Mouse (Mus musculus): ENCODE data around the gene Tmigd3. TPM values are rescaled to one million over a fixed set of nuclear protein-coding genes. Genes with fewer than 3 reads are reported as not detected.

Tmigd3 gene
- polyA plus RNA-seq, 1 experiment from 2014 or later: not detected

DNA sequence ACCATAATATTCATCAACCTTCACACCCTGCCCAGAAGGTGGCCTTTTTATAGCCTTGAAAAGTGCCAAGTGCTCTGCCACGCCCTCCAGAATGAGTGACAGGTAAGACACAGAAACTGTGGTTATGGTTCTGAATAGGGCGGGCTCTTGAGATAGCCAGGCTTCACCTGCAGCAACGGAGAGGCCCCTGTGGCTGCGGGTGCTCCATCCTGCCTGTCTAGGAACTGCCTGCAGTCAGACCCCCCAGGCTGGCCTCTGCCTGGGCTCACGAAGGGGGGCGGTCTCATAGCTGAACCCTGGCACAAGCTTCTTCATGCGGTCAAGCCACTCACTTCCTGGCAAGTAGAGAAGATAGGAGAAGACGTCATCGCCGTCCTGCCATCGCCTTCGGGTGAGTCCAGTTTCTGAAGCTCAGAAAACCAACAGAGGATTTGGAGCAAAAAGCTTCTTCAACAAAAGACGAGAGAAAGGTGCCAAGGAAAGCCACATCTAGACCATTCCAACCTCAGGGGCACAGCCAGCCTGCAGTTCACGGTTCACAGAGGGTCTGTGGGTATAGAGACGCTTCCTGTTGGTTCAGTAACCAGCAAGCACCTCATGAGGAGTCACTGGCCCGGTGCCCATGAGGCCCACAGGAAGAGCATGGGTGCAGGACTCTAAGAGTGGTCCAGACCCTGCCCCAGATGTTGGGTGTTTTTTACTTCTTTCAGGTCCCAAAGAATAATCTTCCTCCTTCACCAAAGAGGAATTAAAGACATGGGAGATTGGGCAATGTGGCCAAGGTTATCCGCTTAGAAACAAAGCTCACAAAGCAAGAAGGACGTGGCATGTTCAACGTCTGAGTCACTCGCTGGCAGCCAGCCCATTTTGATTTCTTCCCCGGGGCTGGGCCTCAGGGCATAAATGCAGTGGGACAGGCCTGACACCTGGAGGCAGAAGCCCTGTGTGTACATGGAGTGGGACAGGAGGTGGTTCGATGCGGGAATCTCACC is 24.2 kb downstream of the Tmigd3 start:
- Histone ChIP-seq H3K4me2 (ENCODE audit: low read depth, low read length) (no peak overlapping the region), H3K27ac (ENCODE audit: low read depth, low read length) (no peak overlapping the region), H3K36me3 (ENCODE audit: control insufficient read depth, insufficient read depth, low read length) (no peaks in the 10 kb centered on the region), H3K4me3 (ENCODE audit: low read depth, low read length) (no peak overlapping the region), H3K9me3 (ENCODE audit: control insufficient read depth, low read length) (no peaks in the 10 kb centered on the region), H3K9ac (replicated peaks; ENCODE audit: low read depth, low read length) (no peak overlapping the region), H3K4me1 (ENCODE audit: control insufficient read depth, insufficient read depth, low read length) (no peaks in the 10 kb centered on the region), H3K27me3 (ENCODE audit: control insufficient read depth, insufficient read depth, low read length) (no peaks in the 10 kb centered on the region)
- no peak for ATAC-seq (ENCODE audit: low read depth)
- 81% methylated on average over 23 of the region's 23 CpGs for WGBS

DNA sequence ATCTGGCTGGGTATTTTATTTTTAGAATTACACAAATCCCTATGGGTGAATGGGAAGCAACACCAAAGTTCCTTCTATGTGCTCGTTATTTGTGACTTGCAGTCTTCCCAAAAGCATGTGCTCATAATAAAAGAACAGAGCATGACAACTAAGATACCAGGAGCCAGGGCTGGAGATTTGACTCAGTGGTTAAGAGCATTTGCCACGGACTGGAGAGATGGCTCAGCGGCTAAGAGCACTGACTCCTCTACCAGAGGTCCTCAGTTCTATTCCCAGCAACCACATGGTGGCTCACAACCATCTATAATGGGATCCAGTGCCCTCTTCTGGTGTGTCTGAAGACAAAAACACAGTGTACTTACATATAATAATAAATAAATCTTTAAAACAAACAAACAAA is 26.1 kb downstream of the Tmigd3 start:
- no peak overlapping the region for H3K9ac ChIP-seq (replicated peaks; ENCODE audit: low read depth, low read length)

GRCm38 (mm10) chr3:105898325-105898724 is 27.6 kb downstream of the Tmigd3 start:
- H3K4me2 ChIP-seq (ENCODE audit: low read depth, low read length): no peak overlapping the region
- 83% methylated on average over 2 of the region's 2 CpGs for WGBS
- no peak overlapping the region for H3K9ac ChIP-seq (replicated peaks; ENCODE audit: low read depth, low read length)
- H3K4me3 ChIP-seq (ENCODE audit: low read depth, low read length): no peak overlapping the region
- H3K4me1 ChIP-seq (ENCODE audit: control insufficient read depth, insufficient read depth, low read length): no peaks in the 10 kb centered on the region
- H3K9me3 ChIP-seq (ENCODE audit: control insufficient read depth, low read length): no peaks in the 10 kb centered on the region
- ATAC-seq (ENCODE audit: low read depth): no peak
- no peaks in the 10 kb centered on the region for H3K36me3 ChIP-seq (ENCODE audit: control insufficient read depth, insufficient read depth, low read length)
- H3K27me3 ChIP-seq (ENCODE audit: control insufficient read depth, insufficient read depth, low read length): no peaks in the 10 kb centered on the region
- H3K27ac ChIP-seq (ENCODE audit: low read depth, low read length): no peak overlapping the region

More for the DNA sequence above, 26.1 kb downstream of the Tmigd3 start:
- no peaks in the 10 kb centered on the region for H3K9me3 ChIP-seq (ENCODE audit: control insufficient read depth, low read length)
- H3K27ac ChIP-seq (ENCODE audit: low read depth, low read length): no peak overlapping the region
- H3K4me2 ChIP-seq (ENCODE audit: low read depth, low read length): no peak overlapping the region
- no peaks in the 10 kb centered on the region for H3K36me3 ChIP-seq (ENCODE audit: control insufficient read depth, insufficient read depth, low read length)
- no peaks in the 10 kb centered on the region for H3K27me3 ChIP-seq (ENCODE audit: control insufficient read depth, insufficient read depth, low read length)
- no peaks in the 10 kb centered on the region for H3K4me1 ChIP-seq (ENCODE audit: control insufficient read depth, insufficient read depth, low read length)
- no peak for ATAC-seq (ENCODE audit: low read depth)
- H3K4me3 ChIP-seq (ENCODE audit: low read depth, low read length): no peak overlapping the region
- WGBS: 88% methylated on average over 3 of the region's 3 CpGs

GRCm38 (mm10) chr3:105898861-105899260 is 28.2 kb downstream of the Tmigd3 start:
- H3K4me3 ChIP-seq (ENCODE audit: low read depth, low read length): no peak overlapping the region
- no peaks in the 10 kb centered on the region for H3K4me1 ChIP-seq (ENCODE audit: control insufficient read depth, insufficient read depth, low read length)
- ATAC-seq (ENCODE audit: low read depth): no peak
- 93% methylated on average over 11 of the region's 11 CpGs for WGBS
- no peak overlapping the region for H3K27ac ChIP-seq (ENCODE audit: low read depth, low read length)
- no peaks in the 10 kb centered on the region for H3K36me3 ChIP-seq (ENCODE audit: control insufficient read depth, insufficient read depth, low read length)
- no peak overlapping the region for H3K4me2 ChIP-seq (ENCODE audit: low read depth, low read length)
- no peaks in the 10 kb centered on the region for H3K27me3 ChIP-seq (ENCODE audit: control insufficient read depth, insufficient read depth, low read length)
- no peak overlapping the region for H3K9ac ChIP-seq (replicated peaks; ENCODE audit: low read depth, low read length)
- no peaks in the 10 kb centered on the region for H3K9me3 ChIP-seq (ENCODE audit: control insufficient read depth, low read length)

GRCm38 (mm10) chr3:105899394-105900147 is 28.9 kb downstream of the Tmigd3 start:
- Histone ChIP-seq H3K4me1 (ENCODE audit: control insufficient read depth, insufficient read depth, low read length) (no peaks in the 10 kb centered on the region), H3K4me2 (ENCODE audit: low read depth, low read length) (no peak overlapping the region), H3K36me3 (ENCODE audit: control insufficient read depth, insufficient read depth, low read length) (no peaks in the 10 kb centered on the region), H3K27me3 (ENCODE audit: control insufficient read depth, insufficient read depth, low read length) (no peaks in the 10 kb centered on the region), H3K9ac (replicated peaks; ENCODE audit: low read depth, low read length) (no peak overlapping the region), H3K9me3 (ENCODE audit: control insufficient read depth, low read length) (no peaks in the 10 kb centered on the region), H3K4me3 (ENCODE audit: low read depth, low read length) (no peak overlapping the region), H3K27ac (ENCODE audit: low read depth, low read length) (no peak overlapping the region)
- ATAC-seq (ENCODE audit: low read depth): peak; percentile 79
- WGBS: 42% methylated on average over 8 of the region's 8 CpGs

- Histone ChIP-seq H3K4me3 (ENCODE audit: low read depth, low read length) (no peak overlapping the region), H3K9me3 (ENCODE audit: control insufficient read depth, low read length) (no peaks in the 10 kb centered on the region), H3K27me3 (ENCODE audit: control insufficient read depth, insufficient read depth, low read length) (no peaks in the 10 kb centered on the region), H3K4me2 (ENCODE audit: low read depth, low read length) (no peak overlapping the region), H3K9ac (replicated peaks; ENCODE audit: low read depth, low read length) (no peak overlapping the region), H3K27ac (ENCODE audit: low read depth, low read length) (no peak overlapping the region), H3K4me1 (ENCODE audit: control insufficient read depth, insufficient read depth, low read length) (no peaks in the 10 kb centered on the region), H3K36me3 (ENCODE audit: control insufficient read depth, insufficient read depth, low read length) (no peaks in the 10 kb centered on the region)
- 82% methylated on average over 6 of the region's 6 CpGs for WGBS
- 0 out of 2 replicates have a peak, but pooled peaks have one; percentile 36 for ATAC-seq (ENCODE audit: low read depth)
These were observed 29.6 kb downstream of the Tmigd3 start for GRCm38 (mm10) chr3:105900266-105900665.

- 84% methylated on average over 3 of the region's 3 CpGs for WGBS
These were observed 30.0 kb downstream of the Tmigd3 start for GRCm38 (mm10) chr3:105900716-105901115.

DNA sequence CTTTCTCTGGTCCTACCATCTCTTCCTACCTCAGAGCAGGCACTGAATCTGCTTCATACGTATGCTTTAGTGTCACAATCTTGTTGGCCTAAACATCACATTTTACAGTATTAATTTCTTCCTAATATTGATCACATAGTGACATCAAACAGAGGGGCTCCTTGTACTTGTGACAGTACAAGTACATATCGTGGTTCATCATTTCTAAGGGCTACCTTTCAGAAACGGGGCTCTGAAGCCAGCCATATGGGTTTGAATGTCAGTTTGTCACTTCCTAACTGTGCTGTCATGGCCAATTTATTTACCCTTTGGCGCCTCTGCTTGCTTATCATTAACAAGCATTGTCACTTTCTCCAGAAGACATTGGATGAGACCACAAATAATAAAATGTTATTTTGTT is 30.8 kb downstream of the Tmigd3 start:
- 77% methylated on average over 4 of the region's 4 CpGs for WGBS
- Histone ChIP-seq H3K4me2 (ENCODE audit: low read depth, low read length) (no peak overlapping the region), H3K4me1 (ENCODE audit: control insufficient read depth, insufficient read depth, low read length) (no peaks in the 10 kb centered on the region), H3K27me3 (ENCODE audit: control insufficient read depth, insufficient read depth, low read length) (no peaks in the 10 kb centered on the region), H3K27ac (ENCODE audit: low read depth, low read length) (no peak overlapping the region), H3K36me3 (ENCODE audit: control insufficient read depth, insufficient read depth, low read length) (no peaks in the 10 kb centered on the region), H3K9ac (replicated peaks; ENCODE audit: low read depth, low read length) (no peak overlapping the region), H3K9me3 (ENCODE audit: control insufficient read depth, low read length) (no peaks in the 10 kb centered on the region), H3K4me3 (ENCODE audit: low read depth, low read length) (no peak overlapping the region)
- no peak for ATAC-seq (ENCODE audit: low read depth)

More at GRCm38 (mm10) chr3:105900716-105901115, 30.0 kb downstream of the Tmigd3 start:
- no peak overlapping the region for H3K9ac ChIP-seq (replicated peaks; ENCODE audit: low read depth, low read length)
- H3K36me3 ChIP-seq (ENCODE audit: control insufficient read depth, insufficient read depth, low read length): no peaks in the 10 kb centered on the region
- H3K9me3 ChIP-seq (ENCODE audit: control insufficient read depth, low read length): no peaks in the 10 kb centered on the region
- ATAC-seq (ENCODE audit: low read depth): no peak
- H3K4me1 ChIP-seq (ENCODE audit: control insufficient read depth, insufficient read depth, low read length): no peaks in the 10 kb centered on the region
- H3K4me3 ChIP-seq (ENCODE audit: low read depth, low read length): no peak overlapping the region
- H3K4me2 ChIP-seq (ENCODE audit: low read depth, low read length): no peak overlapping the region
- no peak overlapping the region for H3K27ac ChIP-seq (ENCODE audit: low read depth, low read length)
- no peaks in the 10 kb centered on the region for H3K27me3 ChIP-seq (ENCODE audit: control insufficient read depth, insufficient read depth, low read length)

DNA sequence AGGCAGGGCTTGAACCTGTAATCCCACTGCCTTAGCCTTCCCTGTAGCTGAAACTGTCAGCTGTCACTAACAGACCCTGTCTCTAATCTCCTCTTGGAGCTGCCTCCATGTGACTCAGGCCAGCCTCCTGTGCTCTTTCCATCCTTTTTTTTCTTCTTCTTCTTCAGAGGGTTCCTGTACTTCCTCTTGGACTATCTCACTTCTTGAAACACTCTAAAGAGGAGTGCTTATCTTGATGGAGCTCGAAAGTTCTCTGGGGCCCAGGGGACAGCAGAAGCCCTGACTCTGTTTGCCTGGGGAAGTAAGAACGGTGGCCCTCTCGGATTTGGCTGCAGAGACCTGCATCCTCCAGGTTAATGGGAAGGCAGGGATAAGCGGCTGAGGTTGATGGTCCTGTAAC is 33.5 kb downstream of the Tmigd3 start:
- no peak overlapping the region for H3K9ac ChIP-seq (replicated peaks; ENCODE audit: low read depth, low read length)
- H3K36me3 ChIP-seq (ENCODE audit: control insufficient read depth, insufficient read depth, low read length): no peaks in the 10 kb centered on the region
- H3K4me2 ChIP-seq (ENCODE audit: low read depth, low read length): no peak overlapping the region
- H3K27ac ChIP-seq (ENCODE audit: low read depth, low read length): no peak overlapping the region
- no peaks in the 10 kb centered on the region for H3K9me3 ChIP-seq (ENCODE audit: control insufficient read depth, low read length)
- no peaks in the 10 kb centered on the region for H3K4me1 ChIP-seq (ENCODE audit: control insufficient read depth, insufficient read depth, low read length)
- no peak overlapping the region for H3K4me3 ChIP-seq (ENCODE audit: low read depth, low read length)
- 77% methylated on average over 4 of the region's 4 CpGs for WGBS
- H3K27me3 ChIP-seq (ENCODE audit: control insufficient read depth, insufficient read depth, low read length): no peaks in the 10 kb centered on the region
- no peak for ATAC-seq (ENCODE audit: low read depth)
